Mouse (Mus musculus): ENCODE data around the gene Zranb2.

The Zranb2 gene

DNA sequence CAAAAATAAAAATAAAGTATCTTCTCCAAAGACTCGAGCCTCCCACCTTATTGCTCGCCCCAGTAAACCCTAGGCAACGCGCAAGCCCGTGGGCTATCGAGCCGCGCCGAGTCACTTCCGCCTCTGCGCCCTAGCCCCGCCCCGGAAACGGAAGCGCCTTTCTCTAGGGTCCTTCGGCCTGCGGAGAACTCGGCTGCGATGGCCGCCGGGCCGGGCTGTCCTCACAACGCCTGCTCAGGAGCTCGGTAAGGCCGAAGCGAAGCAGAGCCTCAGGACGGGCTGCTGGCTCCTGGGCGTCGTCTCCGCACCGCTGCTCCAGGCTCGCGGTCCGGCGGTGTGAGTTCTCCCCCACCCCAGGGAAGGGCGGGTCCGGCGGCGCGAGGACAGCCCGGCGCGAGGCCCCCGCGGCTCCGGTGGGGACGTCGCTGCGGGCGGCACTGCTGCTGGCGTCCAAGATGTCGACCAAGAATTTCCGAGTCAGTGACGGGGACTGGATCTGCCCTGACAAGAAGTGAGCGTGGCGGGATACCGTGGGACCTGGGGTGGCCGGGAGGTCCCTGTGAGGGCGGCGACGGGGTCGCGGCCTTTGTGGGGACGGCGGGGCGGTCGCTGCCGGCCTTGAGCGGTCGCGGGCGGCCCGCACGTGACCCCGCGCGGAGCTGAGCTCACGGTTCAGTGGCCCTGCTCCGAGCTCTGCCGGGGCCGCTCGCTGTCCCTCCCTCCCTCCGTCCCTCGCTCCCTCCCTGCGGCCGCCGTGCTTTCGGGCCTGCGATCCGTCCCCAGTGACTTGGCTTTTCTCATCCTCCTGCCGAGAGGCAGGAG is at the start of gene Zranb2:
Gene Zranb2 (plus strand): TSS at position 197 of the 822 bp plus-strand sequence.
- peak; percentile 83 for DNase-seq (ENCODE audit: low spot score)

DNA sequence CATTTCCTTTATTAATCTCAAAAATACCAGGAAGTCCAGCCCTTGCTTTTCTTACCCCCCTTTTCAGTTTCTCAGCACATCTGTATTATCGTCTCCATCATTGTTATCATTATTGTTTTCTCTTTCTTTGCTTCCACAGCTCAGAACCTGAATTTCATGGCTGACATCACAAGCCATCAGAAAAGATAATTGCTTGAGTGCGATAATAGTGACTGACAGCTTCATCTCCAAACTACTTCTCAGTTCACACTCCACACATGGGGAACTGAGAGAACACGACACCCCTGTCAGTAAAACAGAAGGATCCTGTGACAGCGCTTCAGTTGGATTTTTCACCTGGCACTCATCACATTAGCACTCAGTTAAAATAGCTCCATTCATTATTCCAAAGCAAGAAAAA is 41.9 kb upstream of the Zranb2 start:
- no peak for DNase-seq (ENCODE audit: low spot score)

DNA sequence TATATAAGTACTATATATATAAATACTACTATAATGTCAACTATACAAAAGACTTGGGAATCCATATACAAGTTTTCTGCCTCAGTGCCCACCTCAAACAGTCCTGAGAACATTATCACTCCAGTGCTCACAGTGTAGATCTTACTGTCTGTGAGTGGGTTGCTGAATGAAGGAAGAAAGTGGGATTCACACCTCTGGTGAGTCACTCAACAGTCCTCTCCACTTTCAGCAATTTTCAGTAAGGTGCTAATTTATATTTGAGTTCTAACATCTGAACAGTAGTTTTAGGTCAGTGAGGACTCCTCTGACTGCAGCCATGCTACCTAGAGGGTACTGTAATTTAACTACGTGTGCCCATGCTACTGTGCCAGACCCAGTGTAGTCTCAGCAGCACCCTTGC is 31.7 kb upstream of the Zranb2 start:
- no peak for DNase-seq (ENCODE audit: low spot score)

DNA sequence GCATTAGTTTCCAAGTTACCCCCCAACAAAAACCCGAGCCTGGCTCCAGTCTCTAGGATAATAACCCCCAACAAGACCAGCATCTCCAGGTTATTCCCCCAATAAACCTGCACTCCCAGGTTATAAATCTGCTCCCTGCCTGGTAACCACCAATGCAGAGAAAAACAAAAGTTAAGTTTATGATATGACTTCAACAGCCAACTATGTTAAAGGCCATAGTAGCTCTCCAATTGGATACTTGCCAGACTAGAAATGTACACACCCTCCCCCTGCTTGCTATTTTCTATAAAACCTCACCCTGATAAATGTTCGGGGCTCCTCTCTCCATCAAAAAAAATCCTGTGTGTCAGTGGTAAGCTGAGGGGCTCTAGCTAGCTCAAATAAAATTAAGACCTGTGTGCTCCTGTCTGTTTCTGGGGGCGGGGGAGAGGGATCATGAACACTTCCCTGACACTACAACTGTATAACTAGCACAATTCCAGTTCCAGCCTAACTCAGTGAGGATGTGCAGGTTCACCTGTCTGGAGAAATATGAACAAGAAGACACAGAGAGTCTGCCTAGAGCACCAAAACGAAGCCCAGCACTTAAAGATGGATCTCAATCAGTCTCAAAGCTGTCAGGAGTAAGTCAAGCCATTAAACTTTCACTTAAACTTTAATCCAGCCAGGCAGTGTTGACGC is 19.7 kb upstream of the Zranb2 start:
- no peak for DNase-seq (ENCODE audit: low spot score)

DNA sequence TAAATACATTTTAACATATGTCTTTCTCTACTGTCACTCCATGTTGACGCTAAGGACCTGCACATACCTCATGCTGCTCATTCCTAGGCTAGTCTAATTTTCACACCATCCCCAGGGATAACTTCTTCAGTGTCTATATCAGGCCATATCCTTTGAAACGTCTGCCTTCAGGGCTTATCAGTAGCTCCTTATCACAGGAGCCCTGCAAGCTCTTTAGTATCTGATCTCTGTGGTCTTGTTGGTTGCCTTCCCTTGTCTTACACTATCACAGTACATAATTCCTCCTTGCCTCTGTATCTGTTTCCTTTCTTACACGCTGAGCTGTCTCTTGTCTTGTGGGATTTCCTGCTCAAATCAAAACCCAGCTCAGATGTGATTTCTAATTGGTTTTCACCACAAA is 17.5 kb upstream of the Zranb2 start:
- DNase-seq (ENCODE audit: low spot score) = no peak

DNA sequence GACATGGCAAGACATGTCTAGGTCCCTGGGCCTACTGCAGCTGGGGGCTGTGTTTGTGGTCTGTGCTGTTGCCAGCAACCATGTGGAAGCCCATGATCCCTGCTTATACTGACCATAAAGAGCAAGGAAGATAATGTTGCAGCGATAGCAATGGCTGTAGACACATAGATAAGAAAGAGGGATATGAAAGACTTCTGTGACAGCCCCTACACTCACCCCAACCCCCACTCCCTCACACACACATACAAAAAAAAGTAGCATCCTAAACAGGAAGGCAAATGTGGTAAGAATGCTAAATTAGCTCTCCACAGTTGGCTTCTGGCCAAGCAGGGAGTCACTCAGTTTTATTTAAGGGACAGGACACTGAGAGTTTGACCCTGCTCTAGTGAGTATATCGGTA is 16.0 kb upstream of the Zranb2 start:
- DNase-seq (ENCODE audit: low spot score) = no peak

DNA sequence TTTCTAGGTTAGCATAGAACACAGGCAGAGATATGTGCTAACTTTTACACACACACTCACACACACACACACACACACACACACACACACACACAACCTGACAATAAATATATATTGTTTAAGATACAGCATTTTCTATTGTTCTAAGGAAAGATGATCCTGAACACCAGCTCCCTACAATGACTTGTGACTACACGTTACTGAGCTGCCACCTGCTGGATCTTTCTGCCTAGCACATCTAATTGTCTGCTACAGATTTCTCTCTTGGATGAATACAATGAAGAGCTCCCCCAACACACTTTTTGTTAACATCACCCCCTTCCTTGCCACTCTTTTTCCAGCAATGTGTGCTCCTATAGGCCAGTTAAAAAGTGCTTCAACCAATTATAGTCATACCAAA is 13.5 kb upstream of the Zranb2 start:
- DNase-seq (ENCODE audit: low spot score) = no peak

DNA sequence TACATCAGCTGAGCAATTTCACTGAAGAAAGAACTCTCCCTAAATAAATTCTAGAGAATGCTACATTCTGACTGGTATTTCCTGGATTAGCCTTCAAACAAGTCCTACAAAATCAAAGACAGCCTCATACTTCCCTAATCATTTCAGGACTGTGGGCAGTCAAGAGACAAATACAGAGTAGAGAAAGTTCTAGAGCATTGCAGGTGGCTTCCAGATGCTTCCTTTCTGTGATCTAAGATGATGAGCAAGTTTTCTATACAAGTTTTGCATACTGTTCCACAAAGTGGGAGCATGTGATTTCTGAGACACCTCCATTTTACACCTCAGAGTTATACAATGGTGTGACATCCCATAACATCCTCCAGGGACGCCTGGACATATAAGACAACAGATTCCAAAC is 10.1 kb upstream of the Zranb2 start:
- no peak for DNase-seq (ENCODE audit: low spot score)

DNA sequence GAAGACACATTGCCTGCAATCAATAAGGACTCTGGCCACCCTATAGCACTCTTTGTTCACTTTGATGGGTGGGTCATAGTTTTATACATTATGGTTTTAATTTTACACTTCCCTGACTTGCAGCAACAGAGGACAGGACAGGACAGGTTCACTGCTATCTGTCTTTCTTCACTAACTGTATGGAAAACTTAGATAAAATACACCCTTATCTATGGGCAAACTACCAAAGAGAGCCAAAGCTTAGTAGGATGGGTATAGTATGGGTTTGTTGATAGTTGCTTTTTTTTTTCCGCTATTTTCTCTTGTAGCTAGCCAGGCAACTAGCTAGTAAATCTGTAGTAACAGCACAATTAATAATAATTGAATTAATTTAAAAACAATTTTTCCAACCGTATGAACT is 2.4 kb upstream of the Zranb2 start:
- DNase-seq (ENCODE audit: low spot score) = no peak

DNA sequence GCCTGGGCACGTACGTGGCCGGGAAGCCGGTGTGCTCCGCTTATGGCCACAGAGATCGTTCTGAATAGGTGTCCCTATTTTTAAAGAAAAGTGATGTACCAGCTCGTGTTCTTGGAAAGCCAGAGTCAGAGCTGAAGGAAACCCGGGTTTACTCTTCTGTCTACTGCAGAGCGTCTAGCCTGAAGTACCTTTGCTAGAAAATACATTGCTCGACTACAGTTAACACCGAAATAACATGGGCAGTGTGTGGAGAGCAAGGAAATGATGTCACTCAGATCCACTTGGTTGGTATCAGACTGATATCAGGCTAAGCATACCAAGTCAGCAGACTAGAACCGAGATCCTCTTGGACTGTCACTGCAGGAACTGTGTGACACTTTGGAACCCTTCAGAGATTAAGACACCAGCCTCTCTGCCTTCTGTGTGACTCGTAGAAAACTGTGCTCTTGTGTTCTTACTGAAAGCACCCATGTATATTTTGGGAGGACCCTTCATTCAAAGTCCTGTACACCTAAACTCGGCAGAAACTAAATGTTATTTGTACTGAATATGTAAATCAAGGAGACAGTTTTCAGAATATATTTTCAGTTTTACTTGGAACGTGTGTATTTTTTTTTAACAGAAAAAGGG is 941 bp downstream of the Zranb2 start:
- no peak for DNase-seq (ENCODE audit: low spot score)

DNA sequence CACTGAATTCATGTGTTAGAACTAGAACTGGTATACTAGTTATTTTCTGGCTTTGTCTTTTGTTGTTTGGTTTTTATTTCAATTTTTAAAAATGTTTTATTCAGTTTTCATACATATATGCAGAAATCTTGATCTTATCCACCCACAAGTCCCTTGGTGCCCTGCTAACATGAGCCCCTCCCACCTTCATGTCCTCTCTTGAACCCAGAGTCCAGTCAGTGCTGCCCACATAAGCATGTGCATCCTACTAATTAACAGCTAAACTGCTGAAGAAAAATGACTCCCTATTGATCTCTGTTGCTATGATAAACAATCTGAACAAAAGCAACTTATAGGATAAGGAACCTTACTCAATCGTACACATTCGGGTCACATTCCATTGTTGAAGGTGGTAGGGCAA is 15.4 kb downstream of the Zranb2 start:
- no peak for DNase-seq (ENCODE audit: low spot score)

DNA sequence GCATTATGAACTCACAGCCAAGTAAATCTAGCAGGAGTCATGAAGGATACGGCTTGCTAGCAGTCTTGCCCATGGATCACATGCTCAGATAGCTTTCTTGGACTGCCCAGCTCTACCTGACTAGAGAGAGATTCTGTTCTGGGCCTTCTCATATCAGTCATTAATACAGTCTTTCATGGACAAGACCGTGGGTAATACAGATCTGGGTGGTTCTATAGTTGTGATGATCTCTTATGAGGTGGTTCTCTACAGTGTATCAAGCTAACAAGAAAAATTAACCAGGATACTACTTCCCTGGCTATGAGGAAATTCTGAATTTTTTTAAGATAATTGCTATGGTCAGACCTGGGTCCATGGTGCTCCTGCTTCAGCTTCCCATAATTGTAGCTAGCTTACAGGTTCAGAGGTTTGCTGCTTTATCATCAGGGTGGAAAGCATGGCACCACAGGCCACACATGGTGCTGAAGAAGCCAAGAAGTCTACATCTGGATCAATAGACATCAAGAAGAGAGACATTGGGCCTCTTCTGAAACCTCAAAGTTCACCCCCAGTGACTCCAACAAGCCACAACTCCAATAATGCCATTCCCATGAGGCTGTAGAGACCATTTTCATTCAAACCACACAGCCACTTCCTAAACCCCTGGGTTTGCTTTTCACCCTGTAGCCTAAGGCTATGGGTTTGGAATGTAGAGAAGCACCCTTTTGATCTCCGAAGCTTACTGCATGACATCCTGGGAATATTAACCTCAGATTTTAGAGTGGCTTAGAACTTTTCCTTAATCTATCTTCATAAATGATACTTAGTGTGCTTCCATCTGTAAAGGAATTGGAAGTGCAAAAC is 16.0 kb downstream of the Zranb2 start:
- DNase-seq (ENCODE audit: low spot score) = no peak

DNA sequence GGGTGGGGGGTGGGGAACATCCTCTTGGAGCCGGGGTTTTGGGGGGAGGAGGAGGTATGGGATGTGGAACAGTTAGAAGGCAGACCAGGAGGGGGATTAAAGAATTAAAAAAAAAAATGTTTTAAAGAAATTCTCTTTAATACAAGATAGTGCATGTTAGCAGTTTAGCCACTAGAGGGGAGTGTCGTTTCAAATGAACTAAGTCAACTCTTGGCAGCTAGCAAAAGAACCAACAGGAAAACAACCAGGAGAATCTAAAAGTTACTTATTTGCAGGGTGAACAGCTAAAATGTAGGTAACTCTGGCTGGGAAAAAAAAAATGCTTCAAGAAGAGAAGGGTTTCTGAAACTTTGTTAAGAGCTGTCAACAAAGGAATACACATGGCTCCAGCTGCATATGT is 31.2 kb downstream of the Zranb2 start:
- no peak for DNase-seq (ENCODE audit: low spot score)

DNA sequence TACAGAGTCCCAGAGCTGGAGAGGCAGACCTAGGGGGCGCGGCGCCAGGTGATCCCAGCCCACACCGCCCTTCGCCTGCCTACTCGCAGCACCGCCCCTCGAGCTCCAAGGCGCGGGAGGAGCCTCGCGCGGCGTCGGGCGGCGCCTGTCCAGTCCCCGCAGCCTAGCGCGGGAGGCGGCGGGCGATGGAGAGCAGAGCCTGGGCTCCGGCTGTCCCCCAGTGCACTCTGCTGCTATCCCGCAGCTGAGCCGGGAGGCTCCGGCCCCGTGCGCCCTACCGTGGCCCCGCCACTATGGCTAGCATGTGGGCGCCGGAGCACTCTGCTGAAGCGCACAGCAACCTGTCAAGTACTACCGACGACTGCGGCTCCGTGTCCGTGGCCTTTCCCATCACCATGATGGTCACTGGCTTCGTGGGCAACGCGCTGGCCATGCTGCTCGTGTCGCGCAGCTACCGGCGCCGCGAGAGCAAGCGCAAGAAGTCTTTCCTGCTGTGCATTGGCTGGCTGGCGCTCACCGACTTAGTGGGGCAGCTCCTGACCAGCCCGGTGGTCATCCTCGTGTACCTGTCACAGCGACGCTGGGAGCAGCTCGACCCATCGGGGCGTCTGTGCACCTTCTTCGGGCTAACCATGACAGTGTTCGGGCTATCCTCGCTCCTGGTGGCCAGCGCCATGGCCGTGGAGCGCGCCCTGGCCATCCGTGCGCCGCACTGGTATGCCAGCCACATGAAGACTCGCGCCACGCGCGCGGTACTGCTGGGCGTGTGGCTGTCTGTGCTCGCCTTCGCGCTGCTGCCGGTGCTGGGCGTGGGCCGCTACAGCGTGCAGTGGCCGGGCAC is 33.0 kb downstream of the Zranb2 start, which contains the start of gene Ptger3:
Gene Ptger3 (plus strand): TSS at position 168 of the 841 bp plus-strand sequence.
- no peak for DNase-seq (ENCODE audit: low spot score)

DNA sequence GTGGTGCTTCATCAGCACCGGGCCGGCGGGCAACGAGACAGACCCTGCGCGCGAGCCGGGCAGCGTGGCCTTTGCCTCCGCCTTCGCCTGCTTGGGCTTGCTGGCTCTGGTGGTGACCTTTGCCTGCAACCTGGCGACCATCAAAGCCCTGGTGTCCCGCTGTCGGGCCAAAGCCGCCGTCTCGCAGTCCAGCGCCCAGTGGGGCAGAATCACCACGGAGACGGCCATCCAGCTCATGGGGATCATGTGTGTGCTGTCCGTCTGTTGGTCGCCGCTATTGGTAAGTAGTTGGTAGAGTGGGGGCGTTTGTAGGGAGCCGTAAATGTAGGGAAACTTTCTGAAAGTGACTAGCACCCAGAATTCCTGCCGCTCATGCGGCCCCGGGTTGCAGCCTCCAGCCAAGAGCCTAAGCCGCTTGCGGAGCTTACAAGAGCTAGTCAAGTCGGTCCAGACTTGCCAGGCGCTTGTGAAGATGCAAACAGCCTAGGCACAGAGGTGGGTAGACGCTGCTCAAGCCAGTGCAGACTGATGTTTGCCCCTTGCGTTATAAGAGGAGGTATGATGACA is 33.7 kb downstream of the Zranb2 start:
- no peak for DNase-seq (ENCODE audit: low spot score)

DNA sequence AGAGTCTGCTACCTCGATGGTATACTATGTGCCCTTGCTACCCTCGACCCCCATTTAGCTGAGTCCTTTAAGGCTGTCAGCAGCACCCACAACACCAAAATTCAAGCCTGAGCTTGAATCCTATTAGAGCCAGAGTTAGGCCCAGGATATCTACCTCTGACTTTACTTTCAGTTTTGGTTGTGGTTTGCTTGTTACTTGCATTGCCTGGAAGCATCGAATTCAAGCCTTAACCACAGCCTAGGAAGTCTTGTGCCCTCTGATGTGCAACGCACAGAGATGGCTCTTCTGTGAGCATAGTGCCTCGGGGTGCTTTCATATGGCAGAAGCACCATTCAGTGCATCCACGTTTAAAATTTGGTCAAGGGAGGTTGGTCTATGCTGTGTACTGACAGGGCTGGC is 38.1 kb downstream of the Zranb2 start:
- DNase-seq (ENCODE audit: low spot score) = no peak

DNA sequence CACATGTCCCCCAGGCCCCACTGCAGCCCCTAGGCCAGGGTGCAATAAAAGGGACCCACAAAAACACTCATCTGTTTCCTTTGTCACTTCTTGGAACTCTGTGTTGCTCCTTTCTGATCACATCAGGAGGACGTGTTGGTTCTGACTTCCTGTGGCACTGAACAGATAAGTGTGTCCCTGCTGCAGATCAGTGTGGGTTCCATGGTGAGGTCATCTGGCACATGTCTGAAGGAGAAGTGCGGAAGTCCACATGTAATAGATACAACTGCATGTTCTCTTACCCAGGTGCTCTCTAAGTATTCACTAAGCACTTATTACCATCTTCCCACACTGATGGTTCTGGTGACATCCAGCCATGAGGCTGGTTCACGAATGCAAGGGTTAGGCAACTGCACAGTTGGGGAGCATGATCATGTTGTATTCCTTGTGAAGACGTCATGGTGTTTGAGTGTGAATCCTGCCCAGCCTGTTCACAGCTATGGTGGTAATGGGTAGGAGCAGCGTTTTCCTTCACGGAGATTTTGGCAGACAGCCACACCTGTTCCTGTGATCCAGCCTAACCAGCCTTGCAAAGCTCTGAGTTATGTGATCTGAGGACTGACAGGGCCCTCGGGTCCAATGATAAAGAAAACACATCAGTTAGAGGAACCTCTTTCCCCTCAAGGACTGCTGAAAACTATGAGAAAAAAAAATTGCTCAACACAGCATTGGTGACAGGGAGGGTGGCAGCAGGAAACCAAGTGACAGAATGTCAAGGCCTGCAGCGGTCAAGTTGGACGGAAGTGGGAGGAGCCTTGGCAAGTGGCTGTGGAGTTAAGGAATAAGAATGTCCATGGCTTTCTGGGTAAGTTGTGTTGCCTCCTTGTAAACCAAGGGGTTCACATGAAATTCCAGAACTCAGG is 41.7 kb downstream of the Zranb2 start:
- DNase-seq (ENCODE audit: low spot score) = no peak

DNA sequence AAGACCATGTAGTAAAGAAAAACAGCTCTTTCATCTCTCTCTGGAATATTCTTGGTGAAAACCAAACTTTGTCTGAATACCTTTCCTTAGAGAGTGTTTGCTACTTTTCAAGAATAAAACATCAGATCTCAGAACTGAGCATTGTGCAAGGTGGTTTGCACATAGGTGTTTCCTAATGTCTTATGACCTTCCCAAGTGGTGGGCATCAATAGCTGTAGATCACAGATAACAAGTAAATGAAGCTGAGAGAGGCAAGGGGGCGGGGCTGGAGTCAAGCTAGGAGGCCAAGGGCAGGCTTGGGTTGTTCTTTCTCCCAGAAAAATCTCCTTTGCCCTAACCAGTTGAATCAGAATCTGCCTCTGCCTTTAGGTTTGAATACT is 42.4 kb downstream of the Zranb2 start:
- DNase-seq (ENCODE audit: low spot score) = no peak

DNA sequence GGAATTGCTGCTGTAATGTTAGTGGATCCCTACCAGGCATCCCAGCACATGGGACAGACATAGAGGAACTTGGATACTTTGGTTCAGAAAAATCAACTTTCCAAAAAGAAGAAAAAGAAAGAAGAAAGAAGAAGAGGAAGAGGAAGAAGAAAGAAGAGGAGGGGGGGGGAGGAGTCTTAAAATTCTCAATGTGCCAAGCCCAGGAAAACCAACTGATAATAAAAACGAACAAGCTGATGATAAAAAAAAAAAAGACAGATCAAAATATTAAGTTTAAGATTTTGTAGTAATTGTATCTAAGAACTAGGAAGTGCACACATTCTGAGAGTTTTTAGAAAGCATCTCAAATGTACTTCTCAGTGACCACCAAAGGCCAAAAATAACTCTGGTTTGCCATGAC is 42.9 kb downstream of the Zranb2 start:
- DNase-seq (ENCODE audit: low spot score) = no peak

Measured in urinary bladder, postnatal 10 days (tissue).